Mouse (Mus musculus): ENCODE measurements at regions not wholly inside any gene's neighbourhood (a gene's known extent, or its start where the extent isn't known, plus 50 kb on each side); places are given as distances from the start of the nearest gene placed in this dataset.

DNA sequence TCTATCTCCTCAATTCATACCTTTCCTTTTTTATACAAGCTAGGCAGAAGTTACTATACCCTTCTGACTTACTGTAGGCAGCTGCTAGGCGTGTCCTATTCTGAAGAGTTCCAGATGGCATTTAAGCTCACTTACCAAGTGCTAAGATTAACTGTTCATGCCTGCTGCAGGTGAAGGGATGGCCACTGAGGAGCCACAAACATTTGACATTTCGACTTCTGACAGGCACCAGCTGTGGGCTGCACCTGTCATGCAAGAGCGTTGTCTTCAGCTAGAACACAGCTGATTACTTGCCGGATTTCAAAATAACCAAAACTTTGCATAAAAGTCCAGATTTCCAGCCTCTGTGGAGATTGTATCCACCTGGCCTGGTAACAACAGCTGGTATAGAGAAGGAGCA is 419.7 kb downstream of the Zfp619 start:
- Histone ChIP-seq H3K4me3 (ENCODE audit: control insufficient read depth in 1 of 2, insufficient read depth in 1 of 2, low read depth in 2 of 2, low read length in 2 of 2) (no peak overlapping the region), H3K79me2 (ENCODE audit: control insufficient read depth, insufficient read depth, low read length, poor library complexity) (no peaks in the 10 kb centered on the region), H3K27me3 (ENCODE audit: control insufficient read depth in 1 of 2, insufficient read depth in 2 of 2, low read length in 2 of 2) (no peaks in the 10 kb centered on the region), H3K4me1 (ENCODE audit: control insufficient read depth in 1 of 2, insufficient read depth in 2 of 2, low read length in 2 of 2) (no peaks in the 10 kb centered on the region), H3K27ac (ENCODE audit: control insufficient read depth, low read depth, low read length) (no peak overlapping the region), H3K9me3 (replicated peaks; ENCODE audit: insufficient read depth, low read length) (no peaks in the 10 kb centered on the region), H3K36me3 (ENCODE audit: control insufficient read depth in 1 of 2, insufficient read depth in 2 of 2, low read length in 2 of 2) (no peaks in the 10 kb centered on the region), H3K9ac (ENCODE audit: control insufficient read depth, low read depth, low read length, poor library complexity, severe bottlenecking) (no peak overlapping the region)
- DNase-seq (ENCODE audit: low read depth, low spot score): no peak
- TF ChIP-seq MAFK (IDR thresholded peaks at IDR 0.05; ENCODE audit: borderline replicate concordance, low read depth, low read length): no peak
- no peak for TF ChIP-seq MXI1 (IDR thresholded peaks at IDR 0.05; ENCODE audit: low read depth, low read length)
- no peak for TF ChIP-seq USF2 (IDR thresholded peaks at IDR 0.05; ENCODE audit: borderline replicate concordance in 1 of 2, insufficient read depth in 1 of 2, low read depth in 1 of 2, low read length in 2 of 2)
- TF ChIP-seq ZNF384 (IDR thresholded peaks at IDR 0.05; ENCODE audit: low read depth, low read length): no peak
- TF ChIP-seq USF1 (IDR thresholded peaks at IDR 0.05; ENCODE audit: low read depth, low read length): no peak
- TF ChIP-seq CTCF (IDR thresholded peaks at IDR 0.05 in 2 of 3, conservative IDR thresholded peaks at IDR 0.05 in 1 of 3; ENCODE audit: control insufficient read depth in 1 of 3, insufficient read depth in 1 of 3, low read depth in 2 of 3, low read length in 3 of 3, poor library complexity in 1 of 3, severe bottlenecking in 1 of 3): no peak
- no peak for TF ChIP-seq TAL1 (IDR thresholded peaks at IDR 0.05; ENCODE audit: low read length)

DNA sequence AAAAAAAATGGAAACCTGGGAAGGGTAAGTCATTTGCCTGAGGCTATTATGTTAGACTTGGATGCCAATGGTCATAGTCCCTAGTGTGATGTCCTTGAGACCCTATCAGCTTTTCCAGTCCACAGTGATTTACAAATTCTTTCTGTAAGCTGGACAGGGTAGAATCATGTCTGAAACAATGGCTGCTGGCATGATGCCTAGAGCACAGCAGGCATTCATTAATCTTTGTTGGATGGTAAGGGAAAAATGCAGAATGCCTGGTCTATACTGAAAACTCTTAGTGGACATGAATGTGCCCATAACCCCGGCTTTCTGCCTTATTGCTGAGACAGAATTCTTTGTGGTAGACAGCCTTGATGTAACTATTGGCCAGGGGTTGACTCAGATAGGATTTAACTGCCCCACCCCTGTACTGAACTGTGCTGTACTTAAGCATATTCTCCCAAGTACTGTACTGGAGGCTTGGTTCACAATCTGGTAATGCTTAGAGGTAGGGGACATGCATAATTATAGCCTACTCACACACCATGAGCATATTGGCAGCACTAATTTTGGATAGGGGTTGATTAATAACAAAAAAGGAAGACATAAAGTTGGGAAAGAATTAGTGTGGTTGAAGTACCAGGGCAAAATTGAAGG is 424.8 kb downstream of the Zfp619 start:
- Histone ChIP-seq H3K9me3 (replicated peaks; ENCODE audit: insufficient read depth, low read length) (no peaks in the 10 kb centered on the region), H3K27ac (ENCODE audit: control insufficient read depth, low read depth, low read length) (no peak overlapping the region), H3K9ac (ENCODE audit: control insufficient read depth, low read depth, low read length, poor library complexity, severe bottlenecking) (no peak overlapping the region), H3K79me2 (ENCODE audit: control insufficient read depth, insufficient read depth, low read length, poor library complexity) (no peaks in the 10 kb centered on the region), H3K27me3 (ENCODE audit: control insufficient read depth in 1 of 2, insufficient read depth in 2 of 2, low read length in 2 of 2) (no peaks in the 10 kb centered on the region), H3K4me1 (ENCODE audit: control insufficient read depth in 1 of 2, insufficient read depth in 2 of 2, low read length in 2 of 2) (no peaks in the 10 kb centered on the region), H3K36me3 (ENCODE audit: control insufficient read depth in 1 of 2, insufficient read depth in 2 of 2, low read length in 2 of 2) (no peaks in the 10 kb centered on the region), H3K4me3 (ENCODE audit: control insufficient read depth in 1 of 2, insufficient read depth in 1 of 2, low read depth in 2 of 2, low read length in 2 of 2) (no peak overlapping the region)
- TF ChIP-seq TAL1 (IDR thresholded peaks at IDR 0.05; ENCODE audit: low read length) (no peak), UBTF (IDR thresholded peaks at IDR 0.05; ENCODE audit: borderline replicate concordance, insufficient read depth, low read depth, low read length) (no peak), ELF1 (IDR thresholded peaks at IDR 0.05; ENCODE audit: low read depth, low read length) (no peak), ETS1 (IDR thresholded peaks at IDR 0.05; ENCODE audit: low read depth, low read length) (no peak), MAX (IDR thresholded peaks at IDR 0.05; ENCODE audit: low read length) (no peak), POLR2A (IDR thresholded peaks at IDR 0.05; ENCODE audit: control insufficient read depth in 1 of 2, insufficient read depth in 1 of 2, low read depth in 1 of 2, low read length in 2 of 2, poor library complexity in 1 of 2) (no peak), BHLHE40 (IDR thresholded peaks at IDR 0.05; ENCODE audit: borderline replicate concordance, low read depth, low read length) (no peak), GATA1 (IDR thresholded peaks at IDR 0.05; ENCODE audit: low read depth, low read length) (no peak), E2F4 (IDR thresholded peaks at IDR 0.05; ENCODE audit: borderline replicate concordance, low read depth, low read length) (no peak)
- no peak for DNase-seq (ENCODE audit: low read depth, low spot score)

Measured in MEL (cell line).